Mouse (Mus musculus) thymus, adult 2 months (tissue): Measurements from ENCODE around the gene Foxo1. TPM values are rescaled to one million over a fixed set of nuclear protein-coding genes. Genes with fewer than 3 reads are reported as not detected.

Source experiments
- DNase-seq: peaks from one replicate; pipeline ENCODE4 v3.0.0; 2021
- H3K27ac ChIP-seq: fragments of 200-500 bp; 2 replicates; pipeline ENCODE4 v1.5.1; 2012; ENCODE audit warnings: low read length, control low read depth; ENCODE audit not compliant: control insufficient read depth, insufficient read depth
- H3K27me3 ChIP-seq: fragments of 200-500 bp; 2 replicates; pipeline ENCODE4 v1.6.1; 2012; ENCODE audit warnings: mild to moderate bottlenecking, low read length, moderate library complexity, mixed read lengths; ENCODE audit not compliant: control insufficient read depth, insufficient read depth
- H3K36me3 ChIP-seq: fragments of 200-500 bp; 2 replicates; pipeline ENCODE4 v1.6.1; 2012; ENCODE audit warnings: mild to moderate bottlenecking, low read length, moderate library complexity; ENCODE audit not compliant: control insufficient read depth, insufficient read depth
- H3K4me1 ChIP-seq: fragments of 200-500 bp; replicated peaks from 2 replicates; pipeline ENCODE4 v1.6.1; 2012; ENCODE audit warnings: low read length; ENCODE audit not compliant: control insufficient read depth, insufficient read depth
- H3K4me3 ChIP-seq: fragments of 200-500 bp; 2 replicates; pipeline ENCODE4 v1.5.1; 2012; ENCODE audit warnings: mild to moderate bottlenecking, low read length, control low read depth, moderate library complexity; ENCODE audit not compliant: control insufficient read depth, insufficient read depth
- CTCF ChIP-seq: fragments of 200-500 bp; IDR thresholded peaks from 2 replicates; pipeline ENCODE4 v1.5.1; 2012; ENCODE audit warnings: mild to moderate bottlenecking, control low read depth, low read length, moderate library complexity, borderline replicate concordance; ENCODE audit not compliant: control insufficient read depth, poor library complexity, insufficient read depth; ENCODE audit errors: extremely low read depth
- POLR2A ChIP-seq: fragments of 200-500 bp; IDR thresholded peaks from 2 replicates; pipeline ENCODE4 v1.6.1; 2012; ENCODE audit warnings: mild to moderate bottlenecking, low read length, control low read depth, moderate library complexity; ENCODE audit not compliant: control insufficient read depth, poor library complexity, insufficient read depth; ENCODE audit errors: extremely low read depth
- WGBS: fragments of 180-500 bp; shearing (Covaris S2); methylation state at CpG from one replicate; pipeline ENCODE4 v1.1.7; 2018; 5-methylcytosine and 5-hydroxymethylcytosine counted together
- polyA plus RNA-seq: library from polyadenylated mRNA; depleted of rRNA; stranded (reverse); fragments of >200 nt; gene quantifications from 2 replicates; pipeline ENCODE4 v1.2.3, GENCODE M21; 2012

Foxo1 gene
- polyA plus RNA-seq, 1 experiment, result 20.9 TPM

GRCm38 (mm10) chr3:52257782-52258441 is 10.2 kb upstream of the Foxo1 start:
- WGBS, result 25% methylated on average over 18 of the region's 18 CpGs
- H3K36me3 ChIP-seq, result no peaks in the 10 kb centered on the region
- no peaks in the 10 kb centered on the region for H3K27me3 ChIP-seq
- TF ChIP-seq POLR2A, result no peak
- TF ChIP-seq CTCF, result peak; percentile 80; the same call in 1 of the 2 replicates
- no peak overlapping the region for H3K4me3 ChIP-seq
- no peaks in the 10 kb centered on the region; the same call in 1 of the 2 replicates for H3K4me1 ChIP-seq
- peak; percentile 57 for DNase-seq
- no peak overlapping the region for H3K27ac ChIP-seq

DNA sequence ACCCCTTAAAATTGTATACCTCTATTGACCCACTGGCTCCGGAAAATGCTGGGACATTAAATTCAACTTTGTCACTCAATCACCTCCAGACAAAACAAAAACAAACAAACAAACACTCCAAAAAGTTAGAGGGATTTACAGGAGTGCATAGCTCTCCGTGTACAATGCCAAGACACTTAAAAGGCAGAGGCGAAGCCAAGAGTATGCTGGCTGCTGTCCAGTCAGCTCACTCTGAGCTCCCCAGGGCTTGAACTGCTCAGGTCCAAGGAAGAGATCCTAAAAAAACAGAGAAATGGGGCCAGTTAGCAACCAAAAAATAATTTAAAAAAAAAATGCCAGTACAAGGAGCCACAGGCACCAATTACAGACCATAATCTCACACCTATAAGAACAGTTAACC is 9.6 kb upstream of the Foxo1 start:
- TF ChIP-seq POLR2A (no peak), CTCF (no peak)
- Histone ChIP-seq H3K4me3 (no peak overlapping the region), H3K4me1 (no peaks in the 10 kb centered on the region; the same call in 1 of the 2 replicates), H3K27ac (no peak overlapping the region), H3K27me3 (no peaks in the 10 kb centered on the region), H3K36me3 (no peaks in the 10 kb centered on the region)
- no peak for DNase-seq
- WGBS, result 76% methylated on average over 3 of the region's 3 CpGs

DNA sequence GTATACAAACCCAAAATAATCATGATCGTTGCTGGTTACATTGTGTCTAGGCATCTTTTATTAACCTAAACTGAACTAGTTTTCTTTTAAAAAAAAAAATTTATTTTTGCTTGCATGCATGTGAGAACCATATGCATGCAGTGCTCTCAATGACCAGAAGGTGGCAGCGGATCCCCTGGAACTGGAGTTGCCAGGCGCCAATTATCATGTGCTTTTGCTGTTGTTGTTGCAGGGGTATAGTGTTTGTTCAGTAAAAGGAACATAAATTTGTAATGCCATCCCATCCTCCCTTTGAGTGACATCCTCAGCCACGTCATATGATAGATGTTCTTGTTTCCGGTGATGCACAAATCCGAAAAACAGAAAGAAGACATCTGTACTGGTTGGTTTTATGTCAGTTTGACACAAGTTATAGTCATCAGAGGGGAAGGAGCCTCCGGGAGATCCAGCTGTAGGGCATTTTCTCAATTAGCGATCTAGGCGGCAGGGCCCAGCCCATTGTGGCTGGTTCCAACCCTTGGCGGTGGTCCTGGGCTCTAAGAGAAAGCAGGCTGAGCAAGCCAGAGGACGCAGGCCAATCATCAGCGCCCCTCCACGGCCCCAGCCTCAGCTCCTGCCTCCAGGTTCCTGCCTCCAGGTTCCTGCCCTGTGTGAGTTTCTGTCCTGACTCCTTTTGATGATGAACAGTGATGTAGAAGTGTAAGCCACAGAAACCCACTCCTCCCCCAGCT is 5.5 kb upstream of the Foxo1 start:
- Histone ChIP-seq H3K4me1 (peaks cover 4% of the 10 kb centered on the region; the same call in 1 of the 2 replicates), H3K4me3 (no peak overlapping the region), H3K27me3 (no peaks in the 10 kb centered on the region), H3K27ac (no peak overlapping the region), H3K36me3 (no peaks in the 10 kb centered on the region)
- TF ChIP-seq CTCF, result no peak
- TF ChIP-seq POLR2A, result no peak
- peak; percentile 81 for DNase-seq
- WGBS, result 64% methylated on average over 13 of the region's 13 CpGs

GRCm38 (mm10) chr3:52264354-52264753 is 3.8 kb upstream of the Foxo1 start:
- H3K27ac ChIP-seq, result no peak overlapping the region
- no peak for TF ChIP-seq CTCF
- no peak for TF ChIP-seq POLR2A
- 0 out of 2 replicates have a peak, but pooled peaks cover 4% of the 10 kb centered on the region for H3K4me1 ChIP-seq
- no peak overlapping the region for H3K4me3 ChIP-seq
- 92% methylated on average over 8 of the region's 8 CpGs for WGBS
- no peaks in the 10 kb centered on the region for H3K36me3 ChIP-seq
- DNase-seq, result no peak
- no peaks in the 10 kb centered on the region for H3K27me3 ChIP-seq

DNA sequence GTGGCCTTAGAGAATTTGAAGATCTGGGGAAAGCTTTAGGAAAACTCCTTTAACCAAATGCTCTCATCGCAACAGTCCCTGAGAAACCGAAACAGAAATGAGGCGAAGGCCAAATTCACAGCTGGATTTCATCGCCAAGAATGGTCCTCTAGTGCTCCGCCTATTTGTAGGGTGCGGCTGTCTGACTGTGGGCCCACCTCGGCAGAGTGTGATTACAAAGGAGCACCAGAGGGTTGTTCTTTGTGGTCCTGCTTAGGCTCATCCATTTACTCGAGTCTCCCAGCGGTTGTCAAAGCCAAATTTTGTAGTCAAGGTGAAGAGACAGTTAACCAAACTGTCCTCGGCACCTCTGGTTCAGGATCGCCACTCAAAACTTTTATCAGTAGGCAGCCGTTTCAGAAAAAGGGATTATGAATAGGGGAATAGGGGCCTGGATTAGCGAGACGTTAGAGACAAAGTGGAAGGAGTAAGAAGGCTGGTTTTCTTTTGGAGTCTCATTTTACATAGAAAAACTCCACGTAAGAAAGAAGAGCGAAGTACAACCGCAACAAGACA is 1.5 kb upstream of the Foxo1 start:
- TF ChIP-seq CTCF (no peak), POLR2A (no peak)
- WGBS, result 49% methylated on average over 17 of the region's 17 CpGs
- H3K36me3 ChIP-seq, result no peaks in the 10 kb centered on the region
- H3K27ac ChIP-seq, result no peak overlapping the region
- no peak for DNase-seq
- no peak overlapping the region for H3K4me3 ChIP-seq
- peaks cover 14% of the 10 kb centered on the region for H3K4me1 ChIP-seq
- no peaks in the 10 kb centered on the region for H3K27me3 ChIP-seq

DNA sequence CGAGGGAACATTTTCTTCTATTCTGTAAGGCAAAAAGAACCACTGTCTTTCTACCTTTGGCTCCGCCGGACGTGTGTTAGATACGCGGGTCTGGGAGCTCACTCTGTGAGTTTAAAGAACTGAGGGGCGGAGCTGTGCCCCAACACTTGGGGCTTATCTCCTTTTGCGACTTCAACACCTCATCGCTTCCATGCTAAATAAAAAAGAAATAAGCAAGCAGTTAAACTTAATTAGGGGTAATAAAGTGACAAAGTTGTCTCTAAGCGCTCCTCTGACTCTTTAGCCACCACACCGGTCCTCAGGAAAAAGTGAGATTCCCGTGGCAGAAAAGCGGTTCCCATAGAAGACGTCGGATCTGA is 864 bp upstream of the Foxo1 start:
- DNase-seq, result peak; percentile 59
- no peaks in the 10 kb centered on the region for H3K27me3 ChIP-seq
- H3K27ac ChIP-seq, result no peak overlapping the region
- H3K4me1 ChIP-seq, result peaks cover 14% of the 10 kb centered on the region
- TF ChIP-seq POLR2A, result no peak
- no peak for TF ChIP-seq CTCF
- WGBS, result 1% methylated on average over 15 of the region's 15 CpGs
- peak overlapping the region; percentile 57 for H3K4me3 ChIP-seq
- H3K36me3 ChIP-seq, result no peaks in the 10 kb centered on the region
